Mouse (Mus musculus) kidney, postnatal 0 days (tissue): Measurements from ENCODE around the gene Irak2. TPM values are rescaled to one million over a fixed set of nuclear protein-coding genes. Genes with fewer than 3 reads are reported as not detected.

ENCODE experiments used
- ATAC-seq: fragments of 200-750 bp; cut with Nextera tagmentation; replicated peaks from 2 replicates; pipeline ENCODE4 v1.8.0; 2017; ENCODE audit warnings: low read depth, moderate number of reproducible peaks, moderate TSS enrichment, moderate library complexity; ENCODE audit not compliant: low FRiP score
- DNase-seq: peaks from one replicate; pipeline ENCODE4 v3.0.0-alpha.2; 2016; ENCODE audit warnings: low spot score
- H3K27ac ChIP-seq: fragments of 300-500 bp; sonication (generic); 2 replicates; pipeline ENCODE4 v1.5.1; 2014; ENCODE audit warnings: mild to moderate bottlenecking
- H3K27me3 ChIP-seq: fragments of 300-500 bp; sonication (generic); 2 replicates; pipeline ENCODE4 v1.6.1; 2014; ENCODE audit warnings: low read length, mixed read lengths; ENCODE audit not compliant: insufficient read depth
- H3K36me3 ChIP-seq: fragments of 300-500 bp; sonication (generic); 2 replicates; pipeline ENCODE4 v1.6.1; 2014; ENCODE audit warnings: low read length, mixed read lengths; ENCODE audit not compliant: insufficient read depth
- H3K4me1 ChIP-seq: fragments of 300-500 bp; sonication (generic); replicated peaks from 2 replicates; pipeline ENCODE4 v1.6.1; 2014; ENCODE audit warnings: antibody characterized with exemption, low read length, mixed read lengths; ENCODE audit not compliant: insufficient read depth
- H3K4me2 ChIP-seq: fragments of 300-500 bp; sonication (generic); 2 replicates; pipeline ENCODE4 v1.6.1; 2014; ENCODE audit warnings: mild to moderate bottlenecking, low read length, moderate library complexity, mixed read lengths
- H3K4me3 ChIP-seq: fragments of 300-500 bp; sonication (generic); replicated peaks from 2 replicates; pipeline ENCODE4 v1.5.1; 2014; ENCODE audit warnings: low read depth, low read length
- H3K9ac ChIP-seq: fragments of 300-500 bp; sonication (generic); 2 replicates; pipeline ENCODE4 v1.6.1; 2014; ENCODE audit warnings: low read depth, low read length
- H3K9me3 ChIP-seq: fragments of 300-500 bp; sonication (generic); replicated peaks from 2 replicates; pipeline ENCODE4 v1.6.1; 2016; ENCODE audit warnings: low read length, inconsistent platforms, mixed read lengths
- CTCF ChIP-seq: IDR thresholded peaks from 2 replicates; pipeline ENCODE4 v1.5.1; 2016; ENCODE audit warnings: antibody characterized with exemption, low read depth, mild to moderate bottlenecking, moderate library complexity
- WGBS: fragments of 180-500 bp; shearing (Covaris S2); extraction: QIAGEN DNeasy Blood & Tissue Kit; methylation state at CpG from one replicate; pipeline ENCODE4 v1.1.7; 2014; 5-methylcytosine and 5-hydroxymethylcytosine counted together
- polyA plus RNA-seq: library from polyadenylated mRNA; unstranded; fragments of >200 nt; fragmentation: Nextera tagmentation; extraction: Ambion mirVana; gene quantifications from 2 replicates; pipeline ENCODE4 v1.2.1, GENCODE M21; 2015

Irak2 gene
- polyA plus RNA-seq, 1 experiment from 2014 or later: 5.3 TPM

DNA sequence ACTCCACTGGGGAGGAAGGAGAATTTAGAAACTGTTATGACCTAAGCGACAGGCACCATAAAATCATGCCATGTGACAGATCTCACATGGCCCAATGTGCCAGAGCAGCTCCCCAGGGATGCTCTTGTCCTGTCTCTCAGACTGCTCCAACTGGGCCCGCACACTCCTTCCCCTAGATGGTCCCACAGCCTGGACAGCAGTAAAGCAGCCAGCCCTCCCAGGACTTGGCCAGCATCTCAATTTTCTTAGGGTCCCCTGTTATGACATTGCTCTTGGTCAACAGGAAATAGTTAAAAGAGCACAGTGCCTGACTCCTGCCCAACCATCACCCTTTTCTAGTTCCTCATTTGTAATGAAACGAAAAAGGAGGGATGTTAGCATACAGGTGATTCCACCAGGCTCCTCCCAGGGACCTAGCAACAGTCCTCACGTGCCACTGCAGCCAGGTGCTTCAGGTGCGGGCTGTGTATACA is 54.4 kb downstream of the Irak2 start:
- DNase-seq (no peak), ATAC-seq (no peak)
- H3K36me3 ChIP-seq: no peaks in the 10 kb centered on the region
- WGBS: 76% methylated on average over 5 of the region's 5 CpGs
- no peak overlapping the region for H3K27ac ChIP-seq
- H3K9me3 ChIP-seq: no peaks in the 10 kb centered on the region
- no peak overlapping the region for H3K4me3 ChIP-seq
- H3K4me1 ChIP-seq: peaks cover 18% of the 10 kb centered on the region
- no peak for TF ChIP-seq CTCF
- no peak overlapping the region for H3K4me2 ChIP-seq
- no peak overlapping the region for H3K9ac ChIP-seq
- H3K27me3 ChIP-seq: no peaks in the 10 kb centered on the region

DNA sequence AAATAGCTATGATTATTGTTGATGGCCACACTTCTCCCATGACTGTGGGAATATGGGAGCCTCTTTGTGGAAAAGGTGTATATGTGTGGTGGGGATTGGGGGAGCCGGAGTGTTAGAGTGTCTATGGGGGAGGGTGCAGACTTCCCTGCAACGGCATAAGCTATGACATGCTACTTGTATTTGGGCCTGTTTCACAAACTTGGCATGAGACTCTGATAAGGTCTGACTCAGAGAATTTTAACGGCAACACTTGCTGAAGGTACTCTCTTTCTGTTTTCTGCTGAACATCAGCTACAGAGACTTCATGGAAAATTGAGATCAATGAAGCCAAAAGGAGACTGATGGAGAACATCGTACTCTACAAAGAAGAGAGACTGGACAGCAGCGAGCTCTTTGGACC is 55.1 kb downstream of the Irak2 start:
- H3K36me3 ChIP-seq: no peaks in the 10 kb centered on the region
- peaks cover 23% of the 10 kb centered on the region for H3K4me1 ChIP-seq
- no peak for TF ChIP-seq CTCF
- no peak overlapping the region for H3K4me3 ChIP-seq
- no peaks in the 10 kb centered on the region for H3K9me3 ChIP-seq
- no peaks in the 10 kb centered on the region for H3K27me3 ChIP-seq
- no peak overlapping the region for H3K9ac ChIP-seq
- no peak for DNase-seq
- H3K27ac ChIP-seq: no peak overlapping the region
- no peak for ATAC-seq
- 86% methylated on average over 5 of the region's 5 CpGs for WGBS
- H3K4me2 ChIP-seq: no peak overlapping the region

DNA sequence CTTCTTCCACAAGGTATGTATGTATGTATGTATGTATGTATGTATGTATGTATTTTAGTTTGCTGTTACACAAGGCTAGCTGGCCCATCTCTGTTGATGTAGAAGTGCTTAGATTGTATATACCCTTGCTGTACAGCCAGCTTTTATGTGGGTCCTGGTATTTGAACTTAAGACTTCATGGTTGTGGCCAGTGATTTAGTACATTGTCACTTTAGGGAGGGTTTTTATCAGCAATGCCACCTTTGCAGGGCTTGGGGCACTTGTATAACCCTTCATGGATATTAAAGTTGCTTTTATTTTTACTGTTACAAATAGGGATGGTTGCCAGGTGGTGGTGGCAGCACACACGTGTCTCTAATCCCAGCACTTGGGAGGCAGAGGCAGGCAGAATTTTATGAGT is 56.9 kb downstream of the Irak2 start:
- no peaks in the 10 kb centered on the region for H3K27me3 ChIP-seq
- no peak overlapping the region for H3K27ac ChIP-seq

DNA sequence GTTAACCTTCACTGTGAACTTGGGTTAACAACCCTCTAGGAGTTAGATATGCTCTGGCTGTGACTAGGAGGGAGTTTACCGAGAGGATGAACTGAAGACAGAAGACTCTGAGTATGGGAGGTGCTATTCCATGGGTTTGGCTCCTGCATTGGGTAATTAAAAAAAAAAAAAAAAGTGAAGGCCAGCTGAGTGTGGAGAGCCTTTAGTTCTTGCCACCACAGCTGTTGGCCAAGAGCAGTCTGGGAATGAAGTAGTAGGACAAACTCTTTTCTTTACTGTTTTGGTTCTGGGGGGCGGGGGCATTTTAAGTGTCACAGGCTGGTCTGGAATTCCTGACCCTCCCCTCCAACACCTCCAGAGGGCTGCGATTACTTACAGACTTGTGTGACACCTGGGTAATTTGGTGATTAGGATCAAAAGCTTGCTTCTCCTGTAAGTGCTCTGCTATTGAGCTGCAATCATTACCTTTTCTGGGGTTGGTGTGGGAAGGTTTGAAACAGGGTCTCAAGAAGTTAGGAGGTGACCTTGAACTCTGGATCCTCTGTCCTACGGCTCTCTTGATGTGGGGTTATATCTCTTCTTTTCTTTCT is 57.6 kb downstream of the Irak2 start:
- H3K36me3 ChIP-seq: 0 out of 2 replicates have a peak, but pooled peaks cover 3% of the 10 kb centered on the region
- H3K27me3 ChIP-seq: no peaks in the 10 kb centered on the region
- peak overlapping the region; percentile 98 for H3K4me2 ChIP-seq
- H3K9me3 ChIP-seq: no peaks in the 10 kb centered on the region
- no peak overlapping the region for H3K4me3 ChIP-seq
- TF ChIP-seq CTCF: no peak
- H3K9ac ChIP-seq: no peak overlapping the region
- H3K27ac ChIP-seq: peak overlapping the region; percentile 68
- H3K4me1 ChIP-seq: peaks cover 18% of the 10 kb centered on the region
- ATAC-seq (no peak), DNase-seq (no peak)
- WGBS: 47% methylated on average over 4 of the region's 4 CpGs

More for the DNA sequence above, 56.9 kb downstream of the Irak2 start:
- H3K9ac ChIP-seq: no peak overlapping the region
- no peak for DNase-seq
- no peaks in the 10 kb centered on the region for H3K9me3 ChIP-seq
- H3K4me1 ChIP-seq: peaks cover 23% of the 10 kb centered on the region
- 59% methylated on average over 1 of the region's 1 CpGs for WGBS
- no peak for ATAC-seq
- H3K4me2 ChIP-seq: no peak overlapping the region
- no peak for TF ChIP-seq CTCF
- no peak overlapping the region for H3K4me3 ChIP-seq
- 0 out of 2 replicates have a peak, but pooled peaks cover 3% of the 10 kb centered on the region for H3K36me3 ChIP-seq

DNA sequence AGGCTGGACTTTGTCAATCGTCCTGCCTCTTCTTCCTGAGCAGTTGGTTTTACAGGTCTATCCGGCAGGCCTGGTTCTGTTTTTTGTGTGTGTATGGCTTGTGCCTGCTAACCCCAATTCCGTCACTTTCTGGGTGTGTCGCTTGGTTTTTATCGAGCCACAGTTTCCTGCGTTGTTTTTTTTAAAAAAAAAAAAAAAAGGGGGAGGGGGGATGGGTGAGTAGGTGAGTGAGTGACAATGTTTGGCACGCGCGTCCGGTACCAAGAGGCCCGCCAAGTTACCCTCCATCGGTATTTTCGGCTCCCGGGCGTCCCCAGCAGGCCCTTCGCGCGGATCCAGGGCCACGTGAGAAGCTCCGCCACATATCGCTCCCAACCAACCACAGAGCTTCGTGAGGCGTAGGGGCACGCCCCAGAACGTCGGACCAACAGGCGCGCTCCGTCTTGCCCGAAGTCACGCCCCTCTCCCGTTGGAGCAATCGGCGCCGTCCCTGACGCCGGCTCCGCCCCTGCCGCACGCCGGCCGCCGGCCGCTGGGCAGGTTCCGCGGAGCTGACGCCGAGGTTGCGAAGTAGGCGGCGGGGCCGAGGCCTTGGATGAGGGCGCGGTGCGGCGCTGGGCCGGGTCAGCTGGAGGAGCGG is 58.4 kb downstream of the Irak2 start, which contains the start of gene Tatdn2:
Tatdn2 (plus strand) TSS at position 469 of the 640 bp plus-strand sequence.
- no peaks in the 10 kb centered on the region for H3K9me3 ChIP-seq
- ATAC-seq (peak; percentile 99), DNase-seq (peak; percentile 99)
- TF ChIP-seq CTCF: peak; percentile 29; the same call in 1 of the 2 replicates
- H3K36me3 ChIP-seq: 0 out of 2 replicates have a peak, but pooled peaks cover 3% of the 10 kb centered on the region
- H3K4me1 ChIP-seq: peaks cover 16% of the 10 kb centered on the region
- H3K4me2 ChIP-seq: peak within 1 kb of the TSS; percentile 98
- peak within 1 kb of the TSS; percentile 93 for H3K27ac ChIP-seq
- peak within 1 kb of the TSS; percentile 86 for H3K9ac ChIP-seq
- no peaks in the 10 kb centered on the region for H3K27me3 ChIP-seq
- H3K4me3 ChIP-seq: peak within 1 kb of the TSS; percentile 88
- under 1% methylated on average over 55 of the region's 58 CpGs for WGBS

DNA sequence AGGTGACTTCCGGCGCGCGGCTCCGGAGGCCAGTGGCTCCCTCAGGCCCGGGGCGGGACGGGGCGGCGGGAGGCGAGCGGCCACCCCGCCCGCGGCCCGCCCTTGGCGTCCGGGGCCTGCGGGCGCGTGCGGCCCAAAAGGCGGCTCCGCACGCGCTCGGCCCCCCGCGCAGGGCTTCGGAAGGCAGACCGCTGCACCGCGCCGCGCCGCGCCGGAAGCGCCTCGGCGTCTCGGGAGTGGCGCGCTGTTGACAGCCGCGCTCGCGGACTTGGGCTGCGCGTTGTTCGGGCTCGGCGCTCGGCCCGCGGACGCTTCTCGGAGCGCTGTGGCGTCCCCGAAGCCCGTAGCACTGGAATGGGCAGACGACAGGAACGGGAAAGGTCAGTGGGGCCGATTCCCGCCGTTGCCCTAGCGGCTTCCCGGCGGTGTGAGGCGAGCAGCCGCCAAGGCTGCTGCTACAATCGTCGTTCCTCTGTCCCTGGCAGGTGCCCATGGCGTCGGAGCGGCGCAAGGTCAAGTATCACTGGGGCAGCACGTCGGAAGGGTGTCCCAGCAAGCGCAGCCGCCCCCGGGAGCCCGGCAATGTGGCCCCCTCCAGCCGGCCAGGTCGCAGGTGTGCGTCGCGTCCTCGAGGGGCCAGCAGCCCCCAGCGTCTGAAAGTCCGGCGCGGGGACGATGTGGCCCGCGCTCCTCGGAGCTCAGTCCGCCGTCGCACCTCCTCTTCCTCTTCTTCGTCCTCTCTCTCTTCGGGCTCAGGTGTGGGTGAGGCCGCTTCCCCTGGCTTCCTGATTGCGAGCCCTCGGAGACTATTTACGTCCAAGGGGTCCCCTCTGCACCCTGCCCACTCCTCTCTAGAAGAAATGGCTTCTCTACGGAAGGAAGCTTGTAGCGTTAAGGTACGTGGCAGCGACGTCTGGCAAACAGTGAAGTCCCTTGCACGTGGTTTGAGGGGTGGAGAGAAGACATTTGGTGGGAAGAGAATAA is 59.2 kb downstream of the Irak2 start:
- ATAC-seq (peak; percentile 55), DNase-seq (peak; percentile 36)
- Histone ChIP-seq H3K27me3 (no peaks in the 10 kb centered on the region), H3K4me1 (peaks cover 16% of the 10 kb centered on the region), H3K27ac (peak overlapping the region; percentile 93), H3K9me3 (no peaks in the 10 kb centered on the region), H3K4me2 (peak overlapping the region; percentile 98), H3K36me3 (peaks cover 10% of the 10 kb centered on the region; the same call in 1 of the 2 replicates), H3K9ac (peak overlapping the region; percentile 86), H3K4me3 (peak overlapping the region; percentile 88)
- no peak for TF ChIP-seq CTCF
- WGBS: under 1% methylated on average over 80 of the region's 113 CpGs
